Mouse (Mus musculus): Measurements from ENCODE around the gene Clec2l. TPM values are rescaled to one million over a fixed set of nuclear protein-coding genes. Genes with fewer than 3 reads are reported as not detected.
"Not testable (repeated sequence)": the region's sequence is repeated elsewhere in the genome, so short reads cannot be mapped to it uniquely, and the experiment has no call there.

The Clec2l gene
- polyA plus RNA-seq, 1 experiment from 2014 or later: 1.0 TPM

DNA sequence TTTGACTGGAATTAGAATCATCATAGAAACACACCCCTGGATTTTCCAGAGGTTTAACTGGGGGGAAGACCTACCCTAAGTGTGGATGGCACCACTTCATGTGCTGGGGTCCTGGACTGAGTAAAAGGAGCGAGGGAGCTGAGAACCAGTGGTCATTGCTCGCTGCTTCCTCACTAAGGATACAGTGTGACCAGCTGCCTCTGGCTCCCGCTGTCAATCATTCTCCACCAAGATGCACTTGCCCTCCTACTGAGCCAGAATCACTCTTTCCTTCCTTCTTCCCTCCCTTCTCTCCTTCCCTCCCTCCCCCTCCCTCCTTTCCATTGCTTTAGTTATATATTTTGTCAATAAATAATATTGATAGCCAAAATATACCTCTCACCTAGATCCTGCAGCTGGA lies 19.8 kb upstream of the Clec2l start:
- no peaks in the 10 kb centered on the region for H3K4me1 ChIP-seq (ENCODE audit: control insufficient read depth, insufficient read depth, low read length)
- no peak for DNase-seq (ENCODE audit: low spot score)
- H3K36me3 ChIP-seq (ENCODE audit: control insufficient read depth, insufficient read depth, low read length): no peaks in the 10 kb centered on the region
- H3K9me3 ChIP-seq (ENCODE audit: control insufficient read depth, low read length): no peaks in the 10 kb centered on the region
- peaks cover 21% of the 10 kb centered on the region for H3K27me3 ChIP-seq (ENCODE audit: control insufficient read depth, insufficient read depth, low read length)
- H3K27ac ChIP-seq (replicated peaks; ENCODE audit: low read depth, low read length): no peak overlapping the region
- H3K9ac ChIP-seq (ENCODE audit: low read length): no peak overlapping the region
- H3K4me3 ChIP-seq (ENCODE audit: low read depth, low read length): no peak overlapping the region
- WGBS: 72% methylated on average over 3 of the region's 3 CpGs
- H3K4me2 ChIP-seq (ENCODE audit: low read depth, severe bottlenecking): no peak overlapping the region
- no peak for ATAC-seq (ENCODE audit: insufficient number of reproducible peaks, low FRiP score, low TSS enrichment, low read depth)

DNA sequence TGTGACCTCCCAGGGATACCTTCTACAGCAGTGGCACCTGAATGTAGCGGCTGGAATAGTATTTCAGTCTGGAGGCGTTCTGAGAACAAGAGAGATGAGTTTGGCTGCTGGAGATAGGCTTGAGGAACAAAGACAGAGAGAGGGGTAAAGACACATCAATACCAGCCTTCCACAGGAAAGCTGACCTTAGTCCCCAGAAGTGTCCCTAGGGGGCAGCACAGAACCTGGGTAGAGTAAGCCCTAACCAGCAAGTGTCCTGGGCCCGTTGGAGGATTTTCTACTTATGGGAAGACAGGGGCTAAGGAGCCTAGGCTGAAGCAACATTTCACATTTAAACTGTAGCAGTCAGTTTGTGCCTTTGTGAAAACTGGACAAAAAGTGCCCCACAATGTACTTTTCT lies 13.3 kb upstream of the Clec2l start:
- H3K4me2 ChIP-seq (ENCODE audit: low read depth, severe bottlenecking): no peak overlapping the region
- no peaks in the 10 kb centered on the region for H3K9me3 ChIP-seq (ENCODE audit: control insufficient read depth, low read length)
- H3K4me1 ChIP-seq (ENCODE audit: control insufficient read depth, insufficient read depth, low read length): no peaks in the 10 kb centered on the region
- H3K27me3 ChIP-seq (ENCODE audit: control insufficient read depth, insufficient read depth, low read length): no peaks in the 10 kb centered on the region
- WGBS: 77% methylated on average over 3 of the region's 3 CpGs
- DNase-seq (ENCODE audit: low spot score): no peak
- no peak for ATAC-seq (ENCODE audit: insufficient number of reproducible peaks, low FRiP score, low TSS enrichment, low read depth)
- no peak overlapping the region for H3K4me3 ChIP-seq (ENCODE audit: low read depth, low read length)
- no peak overlapping the region for H3K9ac ChIP-seq (ENCODE audit: low read length)
- H3K27ac ChIP-seq (replicated peaks; ENCODE audit: low read depth, low read length): no peak overlapping the region
- no peaks in the 10 kb centered on the region for H3K36me3 ChIP-seq (ENCODE audit: control insufficient read depth, insufficient read depth, low read length)

DNA sequence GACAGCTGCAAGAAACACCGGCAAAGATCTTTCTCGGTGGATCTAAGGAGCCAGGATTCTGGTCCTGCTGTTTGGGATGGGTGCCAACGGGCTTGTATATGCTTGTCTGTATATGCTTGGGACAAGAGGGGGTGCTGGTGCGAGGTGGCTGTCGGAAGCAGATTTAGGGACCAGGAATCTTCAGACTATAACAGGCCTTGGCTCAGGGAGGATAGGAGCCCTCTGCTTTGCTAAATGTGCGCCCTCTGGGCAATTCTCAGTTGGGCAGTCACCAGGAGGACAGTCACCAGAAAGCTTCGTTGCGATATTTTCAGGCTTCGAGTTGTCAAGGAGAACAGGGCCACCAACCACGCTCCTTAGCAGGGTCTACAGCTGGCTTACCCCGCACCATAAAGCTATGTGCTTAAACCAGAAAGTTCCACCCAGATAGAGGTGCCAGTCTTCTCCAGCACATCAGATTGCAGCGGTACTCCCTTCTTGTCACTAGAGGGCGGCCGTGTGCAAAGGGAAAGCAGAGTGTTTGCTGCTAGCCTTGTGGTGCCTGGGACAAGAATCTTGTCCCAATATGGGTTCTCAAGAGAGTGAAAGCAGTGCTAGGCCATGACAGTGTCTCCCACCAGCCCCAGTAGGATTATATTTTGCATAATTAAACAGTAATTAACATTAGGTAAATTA lies 12.5 kb upstream of the Clec2l start:
- H3K36me3 ChIP-seq (ENCODE audit: control insufficient read depth, insufficient read depth, low read length): no peaks in the 10 kb centered on the region
- no peaks in the 10 kb centered on the region for H3K4me1 ChIP-seq (ENCODE audit: control insufficient read depth, insufficient read depth, low read length)
- 40% methylated on average over 14 of the region's 14 CpGs for WGBS
- H3K27me3 ChIP-seq (ENCODE audit: control insufficient read depth, insufficient read depth, low read length): no peaks in the 10 kb centered on the region
- H3K27ac ChIP-seq (replicated peaks; ENCODE audit: low read depth, low read length): no peak overlapping the region
- no peaks in the 10 kb centered on the region for H3K9me3 ChIP-seq (ENCODE audit: control insufficient read depth, low read length)
- no peak overlapping the region for H3K9ac ChIP-seq (ENCODE audit: low read length)
- peak; percentile 77 for DNase-seq (ENCODE audit: low spot score)
- H3K4me3 ChIP-seq (ENCODE audit: low read depth, low read length): no peak overlapping the region
- ATAC-seq (ENCODE audit: insufficient number of reproducible peaks, low FRiP score, low TSS enrichment, low read depth): no peak
- H3K4me2 ChIP-seq (ENCODE audit: low read depth, severe bottlenecking): no peak overlapping the region

DNA sequence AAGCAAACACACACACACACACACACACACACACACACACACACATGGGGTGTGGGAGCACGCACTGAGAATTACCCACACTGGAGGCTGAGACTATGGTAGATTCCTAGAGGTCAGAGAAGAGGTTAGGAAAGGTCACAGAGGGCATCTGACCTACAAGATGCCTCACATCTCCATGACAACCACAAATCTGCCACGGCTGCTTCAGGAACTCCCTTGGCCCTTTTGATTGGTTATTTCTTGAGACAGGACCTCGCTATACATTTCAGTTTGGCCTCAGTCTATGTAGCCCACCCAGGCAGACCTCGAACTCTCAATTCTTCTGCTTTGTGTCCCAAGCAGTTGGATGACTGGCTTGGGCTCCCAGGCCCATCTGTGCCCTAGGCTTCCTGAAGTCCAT lies 1.2 kb upstream of the Clec2l start:
- Histone ChIP-seq H3K4me3 (ENCODE audit: low read depth, low read length) (no peak overlapping the region), H3K27ac (replicated peaks; ENCODE audit: low read depth, low read length) (no peak overlapping the region), H3K4me1 (ENCODE audit: control insufficient read depth, insufficient read depth, low read length) (no peaks in the 10 kb centered on the region), H3K36me3 (ENCODE audit: control insufficient read depth, insufficient read depth, low read length) (no peaks in the 10 kb centered on the region), H3K4me2 (ENCODE audit: low read depth, severe bottlenecking) (no peak overlapping the region), H3K9me3 (ENCODE audit: control insufficient read depth, low read length) (no peaks in the 10 kb centered on the region), H3K27me3 (ENCODE audit: control insufficient read depth, insufficient read depth, low read length) (peaks cover 18% of the 10 kb centered on the region), H3K9ac (ENCODE audit: low read length) (no peak overlapping the region)
- DNase-seq (ENCODE audit: low spot score) (no peak), ATAC-seq (ENCODE audit: insufficient number of reproducible peaks, low FRiP score, low TSS enrichment, low read depth) (no peak)
- 58% methylated on average over 4 of the region's 4 CpGs for WGBS

DNA sequence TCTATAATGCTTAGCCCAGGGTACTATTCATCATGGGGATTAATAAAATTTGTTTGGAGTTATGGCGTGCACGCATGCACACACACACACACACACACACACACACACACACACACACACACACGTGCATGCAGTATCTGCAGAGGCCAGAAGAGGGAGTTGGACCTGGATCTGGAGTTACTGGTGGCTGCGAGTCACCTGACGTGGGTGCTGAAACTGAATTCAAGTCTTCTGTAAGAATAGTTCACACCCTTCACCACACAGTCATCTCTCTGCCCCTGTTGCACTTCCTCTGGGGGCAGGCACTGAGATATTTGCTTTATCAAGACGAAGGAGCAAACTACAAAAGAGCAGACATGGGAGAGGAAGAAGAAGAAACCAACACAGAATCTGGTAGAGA lies 6.7 kb downstream of the Clec2l start:
- DNase-seq (ENCODE audit: low spot score) (no peak), ATAC-seq (ENCODE audit: insufficient number of reproducible peaks, low FRiP score, low TSS enrichment, low read depth) (no peak)
- no peak overlapping the region for H3K9ac ChIP-seq (ENCODE audit: low read length)
- no peak overlapping the region for H3K27ac ChIP-seq (replicated peaks; ENCODE audit: low read depth, low read length)
- no peaks in the 10 kb centered on the region for H3K36me3 ChIP-seq (ENCODE audit: control insufficient read depth, insufficient read depth, low read length)
- H3K4me3 ChIP-seq (ENCODE audit: low read depth, low read length): no peak overlapping the region
- no peaks in the 10 kb centered on the region for H3K9me3 ChIP-seq (ENCODE audit: control insufficient read depth, low read length)
- H3K4me1 ChIP-seq (ENCODE audit: control insufficient read depth, insufficient read depth, low read length): no peaks in the 10 kb centered on the region
- 65% methylated on average over 6 of the region's 6 CpGs for WGBS
- H3K4me2 ChIP-seq (ENCODE audit: low read depth, severe bottlenecking): no peak overlapping the region
- H3K27me3 ChIP-seq (ENCODE audit: control insufficient read depth, insufficient read depth, low read length): peaks cover 2% of the 10 kb centered on the region; the same call in 1 of the 2 replicates

DNA sequence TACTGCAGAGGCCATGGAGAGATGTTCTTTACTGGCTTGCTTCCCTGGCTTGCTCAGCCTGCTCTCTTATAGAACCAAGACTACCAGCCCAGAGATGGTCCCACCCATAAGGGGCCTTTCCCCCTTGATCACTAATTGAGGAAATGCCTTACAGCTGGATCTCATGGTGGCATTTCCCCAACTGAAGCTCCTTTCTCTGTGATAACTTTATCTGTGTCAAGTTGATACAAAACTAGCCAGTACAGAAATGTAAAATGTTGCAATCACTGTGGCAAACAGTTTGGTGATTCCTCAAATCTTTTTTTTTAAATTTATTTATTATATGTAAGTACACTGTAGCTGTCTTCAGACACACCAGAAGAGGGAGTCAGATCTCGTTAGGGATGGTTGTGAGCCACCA lies 7.6 kb downstream of the Clec2l start:
- not testable (repeated sequence) for H3K36me3 ChIP-seq (ENCODE audit: control insufficient read depth, insufficient read depth, low read length); ATAC-seq (ENCODE audit: insufficient number of reproducible peaks, low FRiP score, low TSS enrichment, low read depth); H3K27me3 ChIP-seq (ENCODE audit: control insufficient read depth, insufficient read depth, low read length); H3K4me2 ChIP-seq (ENCODE audit: low read depth, severe bottlenecking); DNase-seq (ENCODE audit: low spot score); H3K9ac ChIP-seq (ENCODE audit: low read length); H3K27ac ChIP-seq (replicated peaks; ENCODE audit: low read depth, low read length); H3K9me3 ChIP-seq (ENCODE audit: control insufficient read depth, low read length); H3K4me1 ChIP-seq (ENCODE audit: control insufficient read depth, insufficient read depth, low read length); H3K4me3 ChIP-seq (ENCODE audit: low read depth, low read length)
- WGBS: 78% methylated on average over 1 of the region's 1 CpGs

DNA sequence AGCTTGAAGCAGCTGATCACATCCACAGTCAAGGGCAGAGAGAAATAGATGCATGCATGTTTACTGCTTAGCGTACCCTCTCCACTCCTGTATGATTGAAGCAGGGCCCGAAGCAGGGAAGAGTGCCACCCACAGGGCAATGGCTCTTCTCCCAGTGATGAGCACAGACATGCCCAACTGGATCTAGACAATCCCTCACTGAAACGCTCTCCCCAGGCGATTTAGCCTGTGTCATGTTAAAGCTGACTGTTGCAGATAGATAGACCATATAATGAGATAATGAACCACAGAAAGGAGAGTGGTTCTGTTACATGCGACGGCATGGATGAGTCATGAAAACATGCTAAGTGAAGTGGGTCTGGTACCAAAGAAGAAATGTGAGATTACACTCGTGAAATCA lies 8.4 kb downstream of the Clec2l start:
- WGBS: 84% methylated on average over 7 of the region's 7 CpGs
- no peaks in the 10 kb centered on the region for H3K36me3 ChIP-seq (ENCODE audit: control insufficient read depth, insufficient read depth, low read length)
- H3K27ac ChIP-seq (replicated peaks; ENCODE audit: low read depth, low read length): no peak overlapping the region
- no peak overlapping the region for H3K4me2 ChIP-seq (ENCODE audit: low read depth, severe bottlenecking)
- no peaks in the 10 kb centered on the region for H3K27me3 ChIP-seq (ENCODE audit: control insufficient read depth, insufficient read depth, low read length)
- no peak overlapping the region for H3K9ac ChIP-seq (ENCODE audit: low read length)
- H3K4me1 ChIP-seq (ENCODE audit: control insufficient read depth, insufficient read depth, low read length): no peaks in the 10 kb centered on the region
- no peak for ATAC-seq (ENCODE audit: insufficient number of reproducible peaks, low FRiP score, low TSS enrichment, low read depth)
- no peak for DNase-seq (ENCODE audit: low spot score)
- H3K4me3 ChIP-seq (ENCODE audit: low read depth, low read length): no peak overlapping the region
- no peaks in the 10 kb centered on the region for H3K9me3 ChIP-seq (ENCODE audit: control insufficient read depth, low read length)

DNA sequence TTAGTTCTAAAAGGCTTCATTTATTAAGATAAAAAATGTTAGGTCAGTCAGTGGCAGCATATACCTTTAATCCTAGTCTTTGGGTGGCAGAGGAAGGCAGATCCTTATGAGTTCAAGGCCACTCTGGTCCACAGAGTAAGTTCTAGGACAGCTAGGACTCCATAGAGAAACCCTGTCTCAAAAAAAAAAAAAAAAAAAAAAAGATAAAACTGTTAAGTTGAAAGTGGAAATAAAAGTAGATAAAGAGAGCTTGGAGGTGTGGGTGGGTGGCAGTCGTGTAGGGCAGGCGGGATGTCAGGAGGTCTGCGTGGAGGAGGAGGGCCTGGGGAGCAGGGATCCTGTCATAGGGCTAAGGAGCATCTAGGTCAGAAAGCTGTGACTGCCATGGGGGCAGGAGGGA lies 9.1 kb downstream of the Clec2l start:
- ATAC-seq (ENCODE audit: insufficient number of reproducible peaks, low FRiP score, low TSS enrichment, low read depth): no peak
- no peak overlapping the region for H3K4me2 ChIP-seq (ENCODE audit: low read depth, severe bottlenecking)
- WGBS: 87% methylated on average over 3 of the region's 3 CpGs
- no peak overlapping the region for H3K4me3 ChIP-seq (ENCODE audit: low read depth, low read length)
- H3K27ac ChIP-seq (replicated peaks; ENCODE audit: low read depth, low read length): no peak overlapping the region
- H3K36me3 ChIP-seq (ENCODE audit: control insufficient read depth, insufficient read depth, low read length): no peaks in the 10 kb centered on the region
- H3K9me3 ChIP-seq (ENCODE audit: control insufficient read depth, low read length): no peaks in the 10 kb centered on the region
- no peak overlapping the region for H3K9ac ChIP-seq (ENCODE audit: low read length)
- no peak for DNase-seq (ENCODE audit: low spot score)
- H3K27me3 ChIP-seq (ENCODE audit: control insufficient read depth, insufficient read depth, low read length): no peaks in the 10 kb centered on the region
- no peaks in the 10 kb centered on the region for H3K4me1 ChIP-seq (ENCODE audit: control insufficient read depth, insufficient read depth, low read length)

DNA sequence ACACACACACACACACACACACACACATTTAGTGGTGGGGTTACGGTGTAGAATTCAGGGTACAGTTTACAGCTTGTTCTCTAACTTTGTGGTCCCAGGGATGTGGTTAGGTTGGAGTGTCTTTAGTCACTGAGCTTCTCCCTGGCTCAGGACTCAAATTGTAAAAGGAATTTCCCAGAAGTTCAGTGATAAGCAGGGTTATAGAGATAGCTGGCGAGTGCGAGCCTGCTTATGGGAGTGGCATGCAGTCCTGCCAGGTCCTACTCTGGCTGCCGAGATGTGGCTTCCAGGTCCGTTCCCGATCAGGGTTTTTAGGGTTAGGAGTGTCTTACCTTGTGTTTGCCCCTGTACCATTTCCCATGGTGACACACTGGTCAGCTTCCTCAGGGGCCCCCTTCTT lies 13.3 kb downstream of the Clec2l start:
- WGBS: 85% methylated on average over 6 of the region's 6 CpGs
- ATAC-seq (ENCODE audit: insufficient number of reproducible peaks, low FRiP score, low TSS enrichment, low read depth) (no peak), DNase-seq (ENCODE audit: low spot score) (no peak)
- H3K4me2 ChIP-seq (ENCODE audit: low read depth, severe bottlenecking): no peak overlapping the region
- H3K4me1 ChIP-seq (ENCODE audit: control insufficient read depth, insufficient read depth, low read length): no peaks in the 10 kb centered on the region
- H3K9me3 ChIP-seq (ENCODE audit: control insufficient read depth, low read length): no peaks in the 10 kb centered on the region
- no peaks in the 10 kb centered on the region for H3K27me3 ChIP-seq (ENCODE audit: control insufficient read depth, insufficient read depth, low read length)
- no peaks in the 10 kb centered on the region for H3K36me3 ChIP-seq (ENCODE audit: control insufficient read depth, insufficient read depth, low read length)
- no peak overlapping the region for H3K4me3 ChIP-seq (ENCODE audit: low read depth, low read length)
- no peak overlapping the region for H3K27ac ChIP-seq (replicated peaks; ENCODE audit: low read depth, low read length)
- no peak overlapping the region for H3K9ac ChIP-seq (ENCODE audit: low read length)

Measured in limb, embryonic 11.5 days (tissue).